8 mouse cellular contexts compared by ENCODE assay signal in genomic region chr11:98952736-98953135, GRCm38 (mm10). TPM values are rescaled to one million over a fixed set of nuclear protein-coding genes. Genes with fewer than 3 reads are reported as not detected.
DNase-seq lines count a peak whose midpoint lies in the region; ATAC-seq and TF ChIP-seq lines count a peak whose summit lies in the region.
"Had no signal": no experiment of that assay in that cellular context is flagged by ENCODE, and none has a peak within 500 bp of the region (broad histone marks: within the 10 kb centered on the region; RNA-seq: fewer than 3 reads in every experiment).

No protein-coding gene starts in this region.

- no peak overlapping the region for H3K4me2 ChIP-seq in liver, postnatal 0 days (ENCODE audit: low read depth, low read length)
- H3K4me2 ChIP-seq in liver, embryonic 11.5 days: no peak overlapping the region

- peak overlapping the region; percentile 77; the same call in 1 of the 2 replicates for H3K27ac ChIP-seq in liver, postnatal 0 days (ENCODE audit: low read depth)
- no peak overlapping the region for H3K27ac ChIP-seq in liver, embryonic 11.5 days (ENCODE audit: low read depth, low read length)

- no peak for ATAC-seq in liver, postnatal 0 days
- ATAC-seq in liver, embryonic 11.5 days (replicated peaks; ENCODE audit: low FRiP score): no peak
- ATAC-seq in common myeloid progenitor, adult 5-6 weeks (replicated peaks; ENCODE audit: low read depth, poor library complexity, severe bottlenecking): peak; percentile 45
- ATAC-seq in megakaryocyte progenitor cell, adult 5-6 weeks (replicated peaks; ENCODE audit: poor library complexity): peak; percentile 45

- WGBS in liver, postnatal 0 days (ENCODE audit: insufficient replicate concordance): 30% methylated on average over 2 of the region's 2 CpGs
- 33% methylated on average over 2 of the region's 2 CpGs for WGBS in liver, embryonic 11.5 days

- H3K27me3 ChIP-seq in liver, postnatal 0 days (ENCODE audit: insufficient read depth, low read length): no peaks in the 10 kb centered on the region
- H3K27me3 ChIP-seq in liver, embryonic 11.5 days (replicated peaks; ENCODE audit: control insufficient read depth, insufficient read depth, low read length): 0 out of 2 replicates have a peak, but pooled peaks cover 2% of the 10 kb centered on the region

- no peak overlapping the region for H3K4me3 ChIP-seq in liver, postnatal 0 days (ENCODE audit: low read depth, low read length)
- no peak overlapping the region for H3K4me3 ChIP-seq in liver, embryonic 11.5 days (ENCODE audit: low read depth, low read length)

- no peaks in the 10 kb centered on the region for H3K9me3 ChIP-seq in liver, postnatal 0 days (ENCODE audit: low read length)
- no peaks in the 10 kb centered on the region for H3K9me3 ChIP-seq in liver, embryonic 11.5 days (ENCODE audit: control insufficient read depth, low read length)

- peaks cover 73% of the 10 kb centered on the region for H3K4me1 ChIP-seq in liver, postnatal 0 days (ENCODE audit: insufficient read depth)
- H3K4me1 ChIP-seq in liver, embryonic 11.5 days (replicated peaks; ENCODE audit: control insufficient read depth, insufficient read depth, low read length): peaks cover 48% of the 10 kb centered on the region

- TF ChIP-seq EP300 in liver, postnatal 0 days (IDR thresholded peaks at IDR 0.05; ENCODE audit: low read depth): no peak

- no peak for TF ChIP-seq CTCF in liver, postnatal 0 days (IDR thresholded peaks at IDR 0.05; ENCODE audit: low read depth)

- H3K9ac ChIP-seq in liver, postnatal 0 days (replicated peaks): no peak overlapping the region
- no peak overlapping the region for H3K9ac ChIP-seq in liver, embryonic 11.5 days (ENCODE audit: low read depth, low read length)

- DNase-seq in liver, postnatal 0 days: no peak
- no peak for DNase-seq in liver, embryonic 11.5 days (ENCODE audit: low spot score)
- DNase-seq in ES-CJ7 (ENCODE audit: low read depth, low spot score): peak; percentile 82
- no peak for DNase-seq in layer of hippocampus, adult 18-20 months (ENCODE audit: low spot score in 2 of 2)
- no peak for DNase-seq in layer of hippocampus, adult 11-12 months (ENCODE audit: low spot score)
- DNase-seq: cerebellum, adult 2 months had no signal

- no peaks in the 10 kb centered on the region for H3K36me3 ChIP-seq in liver, postnatal 0 days (replicated peaks; ENCODE audit: insufficient read depth, low read length)
- H3K36me3 ChIP-seq in liver, embryonic 11.5 days (ENCODE audit: control insufficient read depth, insufficient read depth, low read length): peaks cover 5% of the 10 kb centered on the region; the same call in 1 of the 2 replicates

RNA-seq across cellular contexts. Expression of gene Rara, which starts 25.1 kb away (rescaled TPM):
- 5.4 and 5.6 TPM in 2 replicates for polyA plus RNA-seq in liver, postnatal 0 days (2015; fragmentation: Nextera tagmentation; extraction: Ambion mirVana)
- 18.6 and 20.1 TPM in 2 replicates for polyA plus RNA-seq in liver, embryonic 11.5 days (2014; fragmentation: Nextera tagmentation; extraction: Ambion mirVana)
- total RNA-seq in common myeloid progenitor, adult 5-6 weeks (2017): 1.2 and 5.6 TPM in 2 replicates
- 4.4 and 5.9 TPM in 2 replicates for total RNA-seq in megakaryocyte progenitor cell, adult 5-6 weeks (2015)
- 1.6 and 2.2 TPM in 2 replicates for total RNA-seq in megakaryocyte progenitor cell, adult 5-6 weeks (2017)
- total RNA-seq in layer of hippocampus, adult 18-20 months (2021): 10 to 100 TPM; 18.3 to 26.6 TPM

RNA-seq across cellular contexts. Expression of gene Gjd3, which starts 30.1 kb away (rescaled TPM):
- not detected in 2 replicates for polyA plus RNA-seq in liver, postnatal 0 days (2015; fragmentation: Nextera tagmentation; extraction: Ambion mirVana)
- 0.21 and 0.22 TPM in 2 replicates for polyA plus RNA-seq in liver, embryonic 11.5 days (2014; fragmentation: Nextera tagmentation; extraction: Ambion mirVana)
- total RNA-seq in common myeloid progenitor, adult 5-6 weeks (2017): not detected in 2 replicates
- not detected in 2 replicates for total RNA-seq in megakaryocyte progenitor cell, adult 5-6 weeks (2015)
- total RNA-seq in megakaryocyte progenitor cell, adult 5-6 weeks (2017): not detected in 2 replicates
- total RNA-seq in layer of hippocampus, adult 18-20 months (2021): 1 to 10 TPM in 1 of 2 experiments, under 1 TPM in 1; 0.52 to 1.2 TPM

RNA-seq across cellular contexts. Expression of gene Cdc6, which starts 45.1 kb away (rescaled TPM):
- 19.1 and 22.3 TPM in 2 replicates for polyA plus RNA-seq in liver, postnatal 0 days (2015; fragmentation: Nextera tagmentation; extraction: Ambion mirVana)
- polyA plus RNA-seq in liver, embryonic 11.5 days (2014; fragmentation: Nextera tagmentation; extraction: Ambion mirVana): 96.3 and 114 TPM in 2 replicates
- 41.1 and 47.2 TPM in 2 replicates for total RNA-seq in common myeloid progenitor, adult 5-6 weeks (2017)
- 42.6 and 56.1 TPM in 2 replicates for total RNA-seq in megakaryocyte progenitor cell, adult 5-6 weeks (2015)
- total RNA-seq in megakaryocyte progenitor cell, adult 5-6 weeks (2017): 40.7 and 44.1 TPM in 2 replicates
- total RNA-seq in layer of hippocampus, adult 18-20 months (2021): under 1 TPM; 0.36 to 0.79 TPM

Comparison
In these comparisons a context has a peak if more than half of its experiments do, and no peak if none do; other contexts are left out.
1. ATAC-seq: peak in common myeloid progenitor, adult 5-6 weeks (single experiment) and megakaryocyte progenitor cell, adult 5-6 weeks (single experiment); none in liver, postnatal 0 days (single experiment) and liver, embryonic 11.5 days (single experiment).
2. RNA of gene Cdc6, which starts 45.1 kb away (total RNA-seq): 40.7 to 56.1 TPM in megakaryocyte progenitor cell, adult 5-6 weeks and 41.1 to 47.2 TPM in common myeloid progenitor, adult 5-6 weeks; 0.36 to 0.79 TPM in layer of hippocampus, adult 18-20 months; every median in the first group is over 10 times any median in the second.